Mouse (Mus musculus): ENCODE measurements around the gene Ptprk. TPM values are rescaled to one million over a fixed set of nuclear protein-coding genes. Genes with fewer than 3 reads are reported as not detected.

The Ptprk gene
- polyA plus RNA-seq, 1 experiment, result 6.0 TPM

DNA sequence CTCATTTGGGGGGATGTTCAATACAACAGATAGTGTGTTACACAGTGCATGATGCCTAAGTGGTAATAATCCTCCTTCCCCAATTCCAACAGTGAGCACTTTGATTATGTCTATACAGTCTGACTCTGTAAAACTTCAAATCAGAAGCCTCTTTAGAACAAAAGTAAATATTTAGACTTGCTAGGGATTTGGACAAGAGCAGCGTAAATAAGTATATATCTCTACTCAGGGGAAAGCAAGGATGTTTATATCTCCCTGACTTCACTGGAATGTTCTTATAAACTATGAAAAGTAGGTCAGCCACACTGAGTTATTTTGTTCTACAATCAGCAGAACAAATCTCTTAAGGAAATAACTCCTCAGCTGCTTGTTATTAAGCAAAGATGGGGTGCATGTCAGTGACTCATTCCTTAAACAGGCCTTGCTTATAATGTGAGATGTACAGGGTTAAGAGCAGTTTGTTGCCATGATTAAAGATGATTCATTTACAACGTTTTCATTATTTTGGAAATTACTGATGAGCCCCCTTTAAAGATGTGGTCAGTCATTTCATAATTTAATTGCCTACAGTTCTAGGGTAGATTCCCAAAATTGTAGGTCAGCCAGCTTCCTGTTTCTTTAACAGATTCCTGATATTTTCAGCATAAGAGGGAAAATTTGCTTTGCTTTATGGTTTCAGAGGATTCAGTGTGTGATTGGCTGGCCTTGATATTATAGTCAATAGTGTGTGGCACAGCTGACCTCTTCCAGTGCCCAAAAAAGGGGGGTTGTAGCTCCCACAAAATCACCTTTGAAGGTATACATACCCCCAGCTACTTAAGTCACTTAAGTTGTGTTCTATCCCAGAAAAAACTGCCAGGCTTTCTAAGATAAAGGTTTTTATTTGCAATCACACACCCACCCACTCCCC is 321.2 kb downstream of the Ptprk start:
- H3K27me3 ChIP-seq (ENCODE audit: control insufficient read depth, insufficient read depth, low read length), result no peaks in the 10 kb centered on the region
- no peak for DNase-seq
- H3K36me3 ChIP-seq (ENCODE audit: control insufficient read depth, insufficient read depth, low read length), result no peaks in the 10 kb centered on the region
- 90% methylated on average over 2 of the region's 2 CpGs for WGBS
- no peaks in the 10 kb centered on the region for H3K4me1 ChIP-seq (replicated peaks; ENCODE audit: control insufficient read depth, insufficient read depth, low read length)
- TF ChIP-seq POLR2A (IDR thresholded peaks at IDR 0.05; ENCODE audit: control insufficient read depth, extremely low read depth, insufficient read depth, low read length, poor library complexity) (no peak), CTCF (IDR thresholded peaks at IDR 0.05; ENCODE audit: borderline replicate concordance, control insufficient read depth, extremely low read depth, insufficient read depth, low read length, poor library complexity) (no peak)
- no peak overlapping the region for H3K27ac ChIP-seq (ENCODE audit: control insufficient read depth, insufficient read depth, low read length)
- H3K4me3 ChIP-seq (ENCODE audit: control insufficient read depth, insufficient read depth, low read length), result no peak overlapping the region

DNA sequence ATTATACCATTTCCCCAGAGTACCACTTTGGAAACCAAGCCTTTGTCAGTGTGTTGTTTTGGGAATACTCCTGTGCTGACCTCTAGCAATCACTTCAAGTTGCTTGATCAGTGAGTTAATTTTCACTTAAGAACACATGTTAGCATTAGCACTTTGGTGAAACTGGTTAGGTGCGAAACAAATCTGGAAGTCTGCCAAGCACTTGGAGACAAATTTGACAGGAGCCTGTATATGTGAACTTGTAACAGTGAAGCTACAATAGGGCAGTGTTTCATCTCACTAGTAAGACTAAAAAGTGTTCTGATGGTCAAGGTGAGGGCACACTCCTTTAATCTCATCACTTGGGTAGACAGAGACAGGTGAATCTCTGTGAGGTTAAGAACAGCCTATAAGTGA is 321.9 kb downstream of the Ptprk start:
- 92% methylated on average over 1 of the region's 1 CpGs for WGBS
- H3K27ac ChIP-seq (ENCODE audit: control insufficient read depth, insufficient read depth, low read length), result no peak overlapping the region
- no peaks in the 10 kb centered on the region for H3K27me3 ChIP-seq (ENCODE audit: control insufficient read depth, insufficient read depth, low read length)
- H3K4me1 ChIP-seq (replicated peaks; ENCODE audit: control insufficient read depth, insufficient read depth, low read length), result no peaks in the 10 kb centered on the region
- TF ChIP-seq POLR2A (IDR thresholded peaks at IDR 0.05; ENCODE audit: control insufficient read depth, extremely low read depth, insufficient read depth, low read length, poor library complexity) (no peak), CTCF (IDR thresholded peaks at IDR 0.05; ENCODE audit: borderline replicate concordance, control insufficient read depth, extremely low read depth, insufficient read depth, low read length, poor library complexity) (no peak)
- no peaks in the 10 kb centered on the region for H3K36me3 ChIP-seq (ENCODE audit: control insufficient read depth, insufficient read depth, low read length)
- DNase-seq, result no peak
- H3K4me3 ChIP-seq (ENCODE audit: control insufficient read depth, insufficient read depth, low read length), result no peak overlapping the region

DNA sequence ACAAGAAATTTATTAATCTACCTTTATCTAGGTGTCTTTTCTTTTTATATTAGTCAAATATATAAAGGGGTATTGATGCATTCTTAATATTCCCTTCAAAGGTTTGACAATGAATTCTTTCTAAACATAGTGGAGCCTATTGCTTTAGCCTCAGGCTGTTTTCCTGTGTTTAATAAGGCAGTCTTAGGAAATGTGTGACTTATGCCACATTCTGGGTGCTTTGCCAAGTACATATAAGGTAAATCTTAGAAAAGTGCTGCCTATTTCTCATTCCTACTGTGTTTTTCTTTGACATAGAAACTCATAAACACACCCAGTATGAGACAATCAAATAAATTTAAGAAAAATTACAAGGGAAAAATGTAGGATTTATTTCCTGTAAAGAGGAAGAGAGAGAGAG is 327.2 kb downstream of the Ptprk start:
- no peak for DNase-seq
- no peak overlapping the region for H3K4me3 ChIP-seq (ENCODE audit: control insufficient read depth, insufficient read depth, low read length)
- H3K36me3 ChIP-seq (ENCODE audit: control insufficient read depth, insufficient read depth, low read length), result no peaks in the 10 kb centered on the region
- no peak overlapping the region for H3K27ac ChIP-seq (ENCODE audit: control insufficient read depth, insufficient read depth, low read length)
- H3K4me1 ChIP-seq (replicated peaks; ENCODE audit: control insufficient read depth, insufficient read depth, low read length), result no peaks in the 10 kb centered on the region
- H3K27me3 ChIP-seq (ENCODE audit: control insufficient read depth, insufficient read depth, low read length), result no peaks in the 10 kb centered on the region
- TF ChIP-seq CTCF (IDR thresholded peaks at IDR 0.05; ENCODE audit: borderline replicate concordance, control insufficient read depth, extremely low read depth, insufficient read depth, low read length, poor library complexity) (no peak), POLR2A (IDR thresholded peaks at IDR 0.05; ENCODE audit: control insufficient read depth, extremely low read depth, insufficient read depth, low read length, poor library complexity) (no peak)

DNA sequence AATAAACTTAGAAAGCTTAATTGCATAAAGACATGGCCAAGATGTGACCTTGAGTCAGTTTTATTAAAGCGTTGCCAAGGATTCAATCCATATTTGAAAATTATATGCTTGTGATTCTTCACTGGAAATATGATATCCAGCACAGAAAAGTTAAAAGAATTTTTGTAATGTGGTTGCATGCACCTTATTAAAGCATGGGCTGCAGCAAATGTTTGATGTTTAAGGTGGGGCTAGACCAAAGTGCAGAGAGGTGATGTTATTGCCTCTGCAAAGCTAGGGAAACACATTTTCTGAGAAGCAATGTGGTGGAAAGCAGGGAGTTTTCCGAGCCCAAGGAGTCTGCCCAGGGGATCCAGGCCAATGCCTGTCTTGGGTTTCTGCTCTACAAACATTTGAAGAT is 334.4 kb downstream of the Ptprk start:
- Histone ChIP-seq H3K27me3 (ENCODE audit: control insufficient read depth, insufficient read depth, low read length) (no peaks in the 10 kb centered on the region), H3K36me3 (ENCODE audit: control insufficient read depth, insufficient read depth, low read length) (no peaks in the 10 kb centered on the region), H3K4me3 (ENCODE audit: control insufficient read depth, insufficient read depth, low read length) (no peak overlapping the region), H3K4me1 (replicated peaks; ENCODE audit: control insufficient read depth, insufficient read depth, low read length) (no peaks in the 10 kb centered on the region), H3K27ac (ENCODE audit: control insufficient read depth, insufficient read depth, low read length) (no peak overlapping the region)
- 92% methylated on average over 2 of the region's 2 CpGs for WGBS
- DNase-seq, result no peak
- no peak for TF ChIP-seq CTCF (IDR thresholded peaks at IDR 0.05; ENCODE audit: borderline replicate concordance, control insufficient read depth, extremely low read depth, insufficient read depth, low read length, poor library complexity)
- no peak for TF ChIP-seq POLR2A (IDR thresholded peaks at IDR 0.05; ENCODE audit: control insufficient read depth, extremely low read depth, insufficient read depth, low read length, poor library complexity)

DNA sequence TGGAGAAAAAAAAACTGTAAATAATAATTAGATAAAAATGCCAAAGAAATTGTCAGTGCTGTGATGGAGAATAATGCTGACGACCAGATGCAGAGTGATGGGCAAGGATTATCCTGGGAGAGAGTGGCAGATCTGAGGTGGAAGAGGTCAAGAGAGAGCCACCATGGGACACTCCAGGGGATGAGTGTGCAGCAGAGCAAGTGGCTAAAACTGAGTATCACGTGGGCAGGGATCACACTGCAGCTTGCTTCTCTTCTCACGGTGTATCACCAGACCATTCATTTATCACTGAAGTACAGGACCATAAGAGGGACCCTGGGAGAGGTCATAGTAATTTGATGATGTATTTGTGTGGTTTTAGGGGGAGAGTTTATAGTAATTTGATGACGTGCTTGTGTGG is 340.2 kb downstream of the Ptprk start:
- WGBS, result 89% methylated on average over 4 of the region's 4 CpGs
- no peaks in the 10 kb centered on the region for H3K27me3 ChIP-seq (ENCODE audit: control insufficient read depth, insufficient read depth, low read length)

DNA sequence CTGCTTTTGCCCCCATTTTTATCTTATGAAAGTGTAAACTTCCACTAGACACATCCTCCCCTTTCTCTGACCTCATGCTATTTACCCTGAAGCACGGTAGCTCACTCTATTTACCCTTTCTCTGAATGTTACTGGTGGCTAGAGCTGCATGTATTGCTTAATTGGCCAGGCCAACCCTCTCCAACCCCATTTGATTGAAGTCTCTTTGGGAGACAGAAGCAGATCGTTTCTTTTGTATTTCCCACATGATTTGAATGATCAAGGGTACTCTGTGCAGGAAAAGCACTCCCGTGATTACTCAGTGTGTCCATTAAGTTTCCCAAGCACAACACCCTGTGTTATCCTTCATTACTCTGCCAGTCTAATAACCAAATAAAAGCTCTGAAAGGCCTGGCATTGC is 348.0 kb downstream of the Ptprk start:
- Histone ChIP-seq H3K27ac (ENCODE audit: control insufficient read depth, insufficient read depth, low read length) (no peak overlapping the region), H3K4me3 (ENCODE audit: control insufficient read depth, insufficient read depth, low read length) (no peak overlapping the region), H3K4me1 (replicated peaks; ENCODE audit: control insufficient read depth, insufficient read depth, low read length) (no peaks in the 10 kb centered on the region), H3K36me3 (ENCODE audit: control insufficient read depth, insufficient read depth, low read length) (no peaks in the 10 kb centered on the region), H3K27me3 (ENCODE audit: control insufficient read depth, insufficient read depth, low read length) (no peaks in the 10 kb centered on the region; the same call in 1 of the 2 replicates)
- TF ChIP-seq POLR2A (IDR thresholded peaks at IDR 0.05; ENCODE audit: control insufficient read depth, extremely low read depth, insufficient read depth, low read length, poor library complexity), result no peak
- no peak for DNase-seq
- 89% methylated on average over 3 of the region's 3 CpGs for WGBS

More for the DNA sequence above, 340.2 kb downstream of the Ptprk start:
- TF ChIP-seq POLR2A (IDR thresholded peaks at IDR 0.05; ENCODE audit: control insufficient read depth, extremely low read depth, insufficient read depth, low read length, poor library complexity) (no peak), CTCF (IDR thresholded peaks at IDR 0.05; ENCODE audit: borderline replicate concordance, control insufficient read depth, extremely low read depth, insufficient read depth, low read length, poor library complexity) (no peak)
- H3K27ac ChIP-seq (ENCODE audit: control insufficient read depth, insufficient read depth, low read length), result no peak overlapping the region
- no peak overlapping the region for H3K4me3 ChIP-seq (ENCODE audit: control insufficient read depth, insufficient read depth, low read length)
- no peaks in the 10 kb centered on the region for H3K4me1 ChIP-seq (replicated peaks; ENCODE audit: control insufficient read depth, insufficient read depth, low read length)
- no peaks in the 10 kb centered on the region for H3K36me3 ChIP-seq (ENCODE audit: control insufficient read depth, insufficient read depth, low read length)
- DNase-seq, result no peak
